Mouse (Mus musculus) limb, embryonic 13.5 days (tissue): ENCODE results near the gene Hspbp1. TPM values are rescaled to one million over a fixed set of nuclear protein-coding genes. Genes with fewer than 3 reads are reported as not detected.
A peak's percentile ranks its signal among the peaks of the same experiment; 100 is the strongest.

Experiments used
- ATAC-seq: fragments of 200-750 bp; cut with Nextera tagmentation; 2 replicates; pipeline ENCODE4 v1.8.0; 2017; ENCODE audit warnings: low read depth, moderate number of reproducible peaks, moderate TSS enrichment; ENCODE audit not compliant: low FRiP score
- H3K27ac ChIP-seq: fragments of 300-500 bp; sonication (generic); 2 replicates; pipeline ENCODE4 v1.5.1; 2015; ENCODE audit warnings: inconsistent platforms, mild to moderate bottlenecking, moderate library complexity
- H3K27me3 ChIP-seq: fragments of 300-500 bp; sonication (generic); 2 replicates; pipeline ENCODE4 v1.6.1; 2015; ENCODE audit warnings: mild to moderate bottlenecking, inconsistent platforms
- H3K36me3 ChIP-seq: fragments of 300-500 bp; sonication (generic); 2 replicates; pipeline ENCODE4 v1.6.1; 2015; ENCODE audit warnings: inconsistent platforms, mild to moderate bottlenecking, moderate library complexity
- H3K4me1 ChIP-seq: fragments of 300-500 bp; sonication (generic); 2 replicates; pipeline ENCODE4 v1.6.1; 2015; ENCODE audit warnings: inconsistent platforms
- H3K4me2 ChIP-seq: fragments of 300-500 bp; sonication (generic); replicated peaks from 2 replicates; pipeline ENCODE4 v1.6.1; 2015; ENCODE audit warnings: inconsistent platforms, mild to moderate bottlenecking, moderate library complexity
- H3K4me3 ChIP-seq: fragments of 300-500 bp; sonication (generic); 2 replicates; pipeline ENCODE4 v1.5.1; 2015; ENCODE audit warnings: moderate library complexity, mild to moderate bottlenecking, inconsistent platforms
- H3K9ac ChIP-seq: fragments of 300-500 bp; sonication (generic); 2 replicates; pipeline ENCODE4 v1.6.1; 2015; ENCODE audit warnings: mild to moderate bottlenecking, inconsistent platforms
- H3K9me3 ChIP-seq: fragments of 300-500 bp; sonication (generic); 2 replicates; pipeline ENCODE4 v1.6.1; 2016; ENCODE audit warnings: inconsistent platforms
- WGBS: fragments of 180-500 bp; shearing (Covaris S2); methylation state at CpG from one replicate; pipeline ENCODE4 v1.1.7; 2015; 5-methylcytosine and 5-hydroxymethylcytosine counted together
- polyA plus RNA-seq: library from polyadenylated mRNA; unstranded; fragments of >200 nt; fragmentation: Nextera tagmentation; extraction: Ambion mirVana; gene quantifications from 2 replicates; pipeline ENCODE4 v1.2.1, GENCODE M21; 2015

Hspbp1 gene
- polyA plus RNA-seq, 1 experiment from 2014 or later, result 95.4 TPM

DNA sequence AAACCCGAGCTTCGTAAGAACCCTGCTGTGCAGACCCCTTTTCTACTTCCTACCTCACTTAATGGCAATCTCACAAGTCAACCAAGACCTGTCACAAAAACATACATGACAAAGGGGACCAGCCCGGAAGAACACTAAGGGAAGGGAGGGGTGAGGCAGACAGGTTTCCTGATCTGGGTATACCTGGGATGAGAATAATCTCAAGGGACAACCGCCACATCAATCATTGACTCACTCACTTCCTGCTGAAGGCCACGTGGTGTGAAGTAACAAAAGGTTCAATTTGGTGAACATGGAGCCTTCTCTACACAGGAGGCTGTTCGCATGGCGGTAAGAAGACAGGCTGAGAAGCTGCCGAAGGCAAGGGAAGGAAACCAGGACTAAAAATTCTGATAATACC is 33.3 kb downstream of the Hspbp1 start:
- H3K9me3 ChIP-seq, result no peaks in the 10 kb centered on the region
- H3K4me2 ChIP-seq, result no peak overlapping the region
- H3K4me1 ChIP-seq, result peaks cover 24% of the 10 kb centered on the region
- no peak overlapping the region for H3K4me3 ChIP-seq
- H3K27me3 ChIP-seq, result no peaks in the 10 kb centered on the region
- no peak for ATAC-seq
- peaks cover 30% of the 10 kb centered on the region for H3K36me3 ChIP-seq
- no peak overlapping the region for H3K9ac ChIP-seq
- H3K27ac ChIP-seq, result no peak overlapping the region
- 84% methylated on average over 8 of the region's 8 CpGs for WGBS

DNA sequence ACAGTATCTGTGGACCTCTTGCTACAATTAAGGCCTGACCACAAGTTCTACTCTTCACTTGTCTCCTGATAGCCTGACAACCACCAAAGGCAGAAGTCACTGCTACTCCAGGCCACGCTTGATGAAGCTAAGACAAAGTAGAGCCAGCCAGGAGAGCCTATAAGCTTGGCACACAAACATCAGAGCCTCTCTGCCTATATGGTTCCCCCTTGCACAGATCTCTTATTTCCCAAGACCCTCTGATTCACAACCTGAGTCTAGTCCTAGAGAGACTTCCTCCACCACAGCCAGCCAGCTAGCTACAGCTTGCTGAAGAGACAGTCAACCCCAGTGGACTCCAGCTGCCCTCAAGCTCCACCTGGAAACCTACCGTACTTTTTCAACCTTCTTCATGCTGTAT is 36.9 kb downstream of the Hspbp1 start:
- Histone ChIP-seq H3K9ac (no peak overlapping the region), H3K27ac (no peak overlapping the region), H3K4me3 (no peak overlapping the region), H3K4me2 (no peak overlapping the region), H3K36me3 (peaks cover 56% of the 10 kb centered on the region), H3K4me1 (no peaks in the 10 kb centered on the region), H3K9me3 (no peaks in the 10 kb centered on the region), H3K27me3 (no peaks in the 10 kb centered on the region)
- ATAC-seq, result no peak
- WGBS, result 88% methylated on average over 2 of the region's 2 CpGs

DNA sequence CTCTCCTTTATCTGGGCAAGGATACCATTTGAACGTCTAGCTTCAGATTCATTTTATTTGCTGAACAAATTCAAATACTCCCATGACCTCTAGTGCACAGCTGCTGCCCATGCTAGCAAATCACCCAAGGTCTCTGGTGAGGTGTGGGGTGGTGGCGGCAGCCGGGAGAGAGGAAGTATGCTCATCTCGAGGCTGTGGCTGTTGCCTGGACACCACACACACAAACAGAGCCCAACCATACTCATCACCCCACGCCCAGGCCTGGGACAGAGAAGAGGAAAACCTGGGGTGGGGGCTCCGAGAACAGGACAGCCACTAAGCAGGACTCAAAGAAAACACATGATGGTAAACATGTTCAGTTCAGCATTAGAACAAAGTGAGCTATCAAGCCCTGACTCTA is 37.6 kb downstream of the Hspbp1 start:
- WGBS, result 71% methylated on average over 6 of the region's 6 CpGs

DNA sequence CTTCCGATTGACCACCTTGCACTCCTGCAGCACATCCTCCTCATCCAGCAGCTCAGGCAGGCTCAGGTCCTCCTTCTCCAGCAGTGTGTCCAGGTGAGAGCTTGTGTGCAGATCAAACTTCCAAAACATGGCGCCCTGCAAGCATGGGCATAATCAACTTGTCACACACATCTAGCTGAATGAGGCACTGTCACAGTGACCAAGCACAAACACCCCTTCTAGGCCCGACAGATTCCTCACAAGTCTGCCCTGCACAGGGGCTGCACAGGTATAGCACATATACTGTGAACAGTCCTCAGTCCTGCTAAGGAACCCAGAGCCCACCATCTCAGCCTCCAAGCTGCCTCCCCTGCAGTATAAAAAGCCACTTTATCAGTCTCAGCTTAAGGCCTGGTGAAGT is 38.1 kb downstream of the Hspbp1 start:
- no peak for ATAC-seq
- Histone ChIP-seq H3K36me3 (peaks cover 58% of the 10 kb centered on the region), H3K27me3 (no peaks in the 10 kb centered on the region), H3K27ac (no peak overlapping the region), H3K9ac (0 out of 2 replicates have a peak overlapping the region, but pooled peaks have one; percentile 14), H3K9me3 (no peaks in the 10 kb centered on the region), H3K4me2 (no peak overlapping the region), H3K4me1 (no peaks in the 10 kb centered on the region), H3K4me3 (no peak overlapping the region)
- 88% methylated on average over 3 of the region's 3 CpGs for WGBS

More for the DNA sequence above, 37.6 kb downstream of the Hspbp1 start:
- no peaks in the 10 kb centered on the region for H3K9me3 ChIP-seq
- no peak overlapping the region for H3K4me2 ChIP-seq
- no peak overlapping the region for H3K27ac ChIP-seq
- no peaks in the 10 kb centered on the region for H3K27me3 ChIP-seq
- H3K4me1 ChIP-seq, result no peaks in the 10 kb centered on the region
- no peak overlapping the region for H3K4me3 ChIP-seq
- H3K9ac ChIP-seq, result no peak overlapping the region
- no peak for ATAC-seq
- H3K36me3 ChIP-seq, result peaks cover 55% of the 10 kb centered on the region

DNA sequence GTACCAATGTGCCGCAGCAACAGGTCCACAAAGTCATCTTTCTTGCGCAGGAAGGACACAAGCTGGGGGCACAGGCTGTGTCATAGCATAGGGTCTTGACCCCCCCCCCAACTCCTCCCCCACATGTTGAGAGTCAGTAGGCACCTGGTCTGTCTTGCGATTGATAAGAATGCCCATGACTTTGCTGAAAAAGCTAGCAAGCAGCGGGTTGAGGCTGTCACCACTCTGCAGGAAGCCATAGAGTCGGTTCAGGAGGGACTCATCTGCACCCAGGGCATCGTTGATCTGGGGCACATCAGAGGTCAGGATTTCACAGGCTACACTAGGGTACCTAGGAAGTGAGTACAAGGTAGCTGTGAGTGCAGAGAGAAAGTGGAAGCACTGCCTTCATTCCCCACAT is 41.6 kb downstream of the Hspbp1 start:
- ATAC-seq, result no peak
- WGBS, result 87% methylated on average over 6 of the region's 6 CpGs
- no peak overlapping the region for H3K4me2 ChIP-seq
- no peak overlapping the region for H3K4me3 ChIP-seq
- H3K4me1 ChIP-seq, result no peaks in the 10 kb centered on the region
- H3K9me3 ChIP-seq, result no peaks in the 10 kb centered on the region
- no peaks in the 10 kb centered on the region for H3K27me3 ChIP-seq
- no peak overlapping the region for H3K27ac ChIP-seq
- no peak overlapping the region for H3K9ac ChIP-seq
- H3K36me3 ChIP-seq, result peaks cover 84% of the 10 kb centered on the region

DNA sequence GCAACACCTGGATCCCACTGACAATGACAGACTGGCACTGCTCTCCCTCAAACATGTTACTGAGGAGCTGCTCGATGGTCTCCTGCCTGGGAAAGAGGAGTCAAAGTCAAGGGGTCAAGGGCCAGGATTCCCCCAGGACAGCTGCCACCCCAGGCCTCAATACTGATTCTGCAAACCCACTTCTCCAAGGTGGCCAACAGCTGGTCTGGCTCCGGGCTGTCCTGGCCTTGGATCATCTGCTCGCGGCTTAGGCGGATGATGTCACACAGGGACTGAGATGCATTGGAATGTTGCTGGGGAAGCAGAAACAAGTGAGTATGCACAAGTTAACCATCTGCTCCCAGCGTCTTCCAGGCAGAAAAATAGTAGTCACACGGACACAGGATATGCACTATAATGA is 42.9 kb downstream of the Hspbp1 start:
- WGBS, result 79% methylated on average over 7 of the region's 7 CpGs
- peaks cover 95% of the 10 kb centered on the region for H3K36me3 ChIP-seq

DNA sequence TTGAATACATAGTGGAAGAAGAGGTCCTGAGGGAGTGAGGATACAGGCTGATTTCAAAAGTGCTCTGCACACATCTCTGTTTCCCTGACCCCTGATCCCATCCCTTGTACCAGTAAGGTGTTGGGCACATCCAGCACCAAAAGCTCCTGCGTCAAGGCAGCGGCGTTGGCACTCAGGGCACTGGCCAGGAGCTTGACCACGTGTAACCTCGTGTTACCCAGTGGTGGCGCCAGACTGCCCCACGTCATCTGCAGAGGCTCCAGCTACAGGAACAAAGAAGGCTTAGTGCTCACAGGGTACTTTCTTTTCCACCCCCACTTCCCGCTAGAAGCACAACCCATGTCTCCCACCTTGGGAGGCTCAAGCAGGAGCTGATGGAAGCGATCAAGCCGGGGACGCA is 43.7 kb downstream of the Hspbp1 start:
- no peak overlapping the region for H3K4me3 ChIP-seq
- no peaks in the 10 kb centered on the region for H3K9me3 ChIP-seq
- 82% methylated on average over 11 of the region's 11 CpGs for whole genome bisulfite sequencing
- no peak overlapping the region for H3K27ac ChIP-seq
- H3K4me2 ChIP-seq, result no peak overlapping the region
- no peak overlapping the region for H3K9ac ChIP-seq
- ATAC-seq, result no peak
- H3K4me1 ChIP-seq, result no peaks in the 10 kb centered on the region
- H3K27me3 ChIP-seq, result no peaks in the 10 kb centered on the region
- peaks cover 96% of the 10 kb centered on the region for H3K36me3 ChIP-seq

More for the DNA sequence above, 42.9 kb downstream of the Hspbp1 start:
- Histone ChIP-seq H3K27ac (no peak overlapping the region), H3K9ac (no peak overlapping the region), H3K4me2 (no peak overlapping the region), H3K27me3 (no peaks in the 10 kb centered on the region), H3K4me1 (no peaks in the 10 kb centered on the region), H3K4me3 (no peak overlapping the region), H3K9me3 (no peaks in the 10 kb centered on the region)
- ATAC-seq, result no peak

DNA sequence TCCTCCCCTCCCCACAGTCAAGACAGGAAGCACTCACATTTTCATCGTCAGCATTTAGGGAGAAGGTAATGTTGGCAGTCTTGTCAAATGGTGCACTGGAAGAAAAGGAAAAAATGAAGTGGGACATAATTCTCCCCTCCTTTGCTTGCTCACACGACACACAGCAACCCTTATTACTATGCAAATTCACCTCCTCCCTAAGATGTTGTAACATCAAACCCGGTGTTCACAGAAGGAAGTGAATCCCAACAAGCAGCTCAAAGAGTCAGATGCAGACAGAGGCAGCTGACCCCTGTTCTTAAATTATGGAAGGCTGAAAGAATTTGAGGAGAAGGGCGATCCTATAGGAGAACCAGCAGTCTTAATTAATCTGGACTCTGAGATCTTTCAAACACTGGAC is 48.7 kb downstream of the Hspbp1 start:
- Histone ChIP-seq H3K27ac (no peak overlapping the region), H3K4me1 (no peaks in the 10 kb centered on the region), H3K27me3 (no peaks in the 10 kb centered on the region), H3K4me2 (no peak overlapping the region), H3K4me3 (no peak overlapping the region), H3K9ac (no peak overlapping the region), H3K9me3 (no peaks in the 10 kb centered on the region), H3K36me3 (peaks cover 91% of the 10 kb centered on the region)
- no peak for ATAC-seq
- WGBS, result 93% methylated on average over 4 of the region's 4 CpGs

DNA sequence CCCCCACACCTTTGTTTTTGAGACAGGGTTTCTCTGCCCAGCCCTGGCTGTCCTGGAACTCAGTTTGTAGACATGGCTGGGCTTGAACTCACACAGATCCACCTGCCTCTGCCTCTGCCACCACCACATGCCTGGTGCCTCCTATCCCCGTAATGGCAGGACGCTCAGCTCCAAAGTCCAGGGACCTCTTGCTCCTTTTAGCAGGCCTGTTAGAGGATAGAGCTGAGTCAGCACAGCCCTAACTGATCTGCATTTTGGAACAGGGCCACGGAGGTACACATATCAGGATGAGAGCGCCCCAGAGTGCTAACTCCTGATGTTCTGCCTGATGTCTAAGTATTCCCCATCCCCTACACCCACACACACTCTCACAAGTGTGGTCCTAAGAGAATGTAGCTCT is 53.8 kb downstream of the Hspbp1 start, which contains the start of gene Tmem86b:
Gene Tmem86b, minus strand, starts transcription at position 392 of the 400 bp plus-strand sequence.
- ATAC-seq, result no peak
- H3K4me3 ChIP-seq, result no peak within 1 kb of the TSS
- H3K27me3 ChIP-seq, result no peaks in the 10 kb centered on the region
- no peaks in the 10 kb centered on the region for H3K4me1 ChIP-seq
- no peak within 1 kb of the TSS for H3K9ac ChIP-seq
- WGBS, result 92% methylated on average over 4 of the region's 4 CpGs
- no peak within 1 kb of the TSS for H3K4me2 ChIP-seq
- no peak within 1 kb of the TSS for H3K27ac ChIP-seq
- peaks cover 74% of the 10 kb centered on the region for H3K36me3 ChIP-seq
- no peaks in the 10 kb centered on the region for H3K9me3 ChIP-seq

DNA sequence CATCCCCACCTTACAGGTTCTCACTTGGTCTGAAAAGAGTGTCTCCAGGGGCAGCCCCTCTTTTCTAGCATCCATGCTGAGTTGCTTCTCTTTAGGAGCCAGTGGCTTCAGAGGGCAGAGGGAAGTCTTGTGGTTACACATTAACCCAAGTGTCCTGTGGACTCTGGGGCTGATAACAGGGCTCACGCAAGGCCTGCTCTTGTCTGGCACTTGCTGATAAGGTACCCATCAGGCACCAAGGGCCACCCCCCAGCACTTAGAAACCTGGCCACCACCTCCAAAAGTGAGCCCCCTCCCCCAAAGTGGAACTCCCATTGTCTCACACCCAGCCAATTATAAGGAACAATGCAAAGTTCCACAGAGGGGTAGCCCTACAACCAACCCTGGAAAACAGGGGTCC is 54.7 kb downstream of the Hspbp1 start:
- Histone ChIP-seq H3K4me3 (no peak overlapping the region), H3K4me2 (no peak overlapping the region), H3K4me1 (no peaks in the 10 kb centered on the region), H3K9me3 (no peaks in the 10 kb centered on the region), H3K36me3 (peaks cover 67% of the 10 kb centered on the region), H3K27me3 (no peaks in the 10 kb centered on the region), H3K9ac (no peak overlapping the region), H3K27ac (no peak overlapping the region)
- no peak for ATAC-seq
- 100% methylated on average over 1 of the region's 1 CpGs for WGBS

DNA sequence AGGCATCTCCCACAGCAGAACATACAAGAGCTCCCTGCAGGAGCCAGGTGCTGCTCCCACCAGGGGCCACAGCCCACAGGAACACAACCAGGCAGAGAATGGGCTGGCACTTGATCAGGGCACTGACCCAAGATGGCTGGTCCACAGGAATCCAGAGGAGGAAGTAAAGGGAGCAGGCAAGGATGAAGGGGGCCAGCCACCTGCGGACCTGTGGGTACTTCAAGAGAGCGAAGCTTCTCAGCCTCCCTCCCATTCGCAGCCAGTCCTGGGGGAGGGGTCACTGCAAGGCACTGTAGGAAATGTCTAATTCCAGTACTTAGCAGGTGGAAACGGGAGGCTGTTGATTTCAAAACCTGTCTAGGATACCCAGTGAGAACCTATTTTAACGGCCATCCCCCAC is 55.3 kb downstream of the Hspbp1 start:
- no peaks in the 10 kb centered on the region for H3K27me3 ChIP-seq
- H3K4me1 ChIP-seq, result no peaks in the 10 kb centered on the region
- WGBS, result 94% methylated on average over 5 of the region's 5 CpGs
- no peak overlapping the region for H3K4me2 ChIP-seq
- H3K36me3 ChIP-seq, result peaks cover 62% of the 10 kb centered on the region
- no peak for ATAC-seq
- H3K9ac ChIP-seq, result no peak overlapping the region
- H3K27ac ChIP-seq, result no peak overlapping the region
- no peaks in the 10 kb centered on the region for H3K9me3 ChIP-seq
- no peak overlapping the region for H3K4me3 ChIP-seq

DNA sequence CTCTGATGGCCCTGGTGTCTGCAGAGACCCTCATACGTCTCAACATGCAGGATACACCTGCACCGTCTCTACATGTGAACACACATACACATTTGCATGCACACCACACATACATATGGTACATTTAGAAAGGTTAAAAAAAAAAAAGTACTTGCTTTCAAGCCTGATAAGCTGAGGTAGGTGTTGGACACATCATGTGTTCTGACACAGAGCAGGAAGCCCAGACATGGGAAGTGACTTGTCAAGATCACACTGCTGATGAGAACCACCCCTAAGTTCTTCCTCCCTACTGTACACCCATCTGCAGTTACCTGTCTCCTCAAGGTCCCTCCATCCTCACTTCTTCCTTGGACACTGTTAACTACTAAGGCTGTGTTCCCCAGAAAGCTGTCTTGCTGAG is 58.9 kb downstream of the Hspbp1 start:
- Histone ChIP-seq H3K27ac (no peak overlapping the region), H3K4me1 (no peaks in the 10 kb centered on the region), H3K4me3 (no peak overlapping the region), H3K4me2 (no peak overlapping the region), H3K9me3 (no peaks in the 10 kb centered on the region), H3K27me3 (no peaks in the 10 kb centered on the region), H3K9ac (no peak overlapping the region), H3K36me3 (peaks cover 29% of the 10 kb centered on the region)
- no peak for ATAC-seq
- 86% methylated on average over 2 of the region's 2 CpGs for WGBS

DNA sequence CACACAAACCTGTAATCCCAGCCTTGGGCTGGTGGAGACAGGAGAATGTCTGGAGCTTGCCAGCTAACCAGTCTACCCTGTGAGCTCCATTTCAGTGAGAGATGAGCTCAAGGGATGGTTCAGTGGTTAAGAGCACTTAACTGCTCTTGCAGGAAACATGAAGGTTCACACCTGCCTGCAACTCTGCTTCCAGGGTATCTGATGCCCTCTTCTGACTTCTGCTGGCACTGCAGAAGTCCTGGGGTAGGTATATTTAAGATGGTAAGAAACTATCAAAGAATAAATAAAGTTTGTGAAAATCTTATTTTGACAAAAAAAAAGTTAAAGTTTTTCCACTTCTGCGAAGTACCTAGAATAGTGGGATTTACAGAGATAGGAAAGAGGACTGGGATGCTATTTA is 60.5 kb downstream of the Hspbp1 start:
- ATAC-seq, result no peak
- H3K27ac ChIP-seq, result no peak overlapping the region

More for the DNA sequence above, 60.5 kb downstream of the Hspbp1 start:
- H3K9ac ChIP-seq, result no peak overlapping the region
- no peak overlapping the region for H3K4me2 ChIP-seq
- WGBS, result 67% methylated on average over 1 of the region's 1 CpGs
- H3K4me3 ChIP-seq, result no peak overlapping the region
- H3K27me3 ChIP-seq, result no peaks in the 10 kb centered on the region
- peaks cover 15% of the 10 kb centered on the region for H3K36me3 ChIP-seq
- H3K9me3 ChIP-seq, result no peaks in the 10 kb centered on the region
- H3K4me1 ChIP-seq, result no peaks in the 10 kb centered on the region
